Mouse (Mus musculus): ENCODE measurements around the gene Nme2.
"Not testable (repeated sequence)": the region's sequence is repeated elsewhere in the genome, so short reads cannot be mapped to it uniquely, and the experiment has no call there.

Gene Nme2

DNA sequence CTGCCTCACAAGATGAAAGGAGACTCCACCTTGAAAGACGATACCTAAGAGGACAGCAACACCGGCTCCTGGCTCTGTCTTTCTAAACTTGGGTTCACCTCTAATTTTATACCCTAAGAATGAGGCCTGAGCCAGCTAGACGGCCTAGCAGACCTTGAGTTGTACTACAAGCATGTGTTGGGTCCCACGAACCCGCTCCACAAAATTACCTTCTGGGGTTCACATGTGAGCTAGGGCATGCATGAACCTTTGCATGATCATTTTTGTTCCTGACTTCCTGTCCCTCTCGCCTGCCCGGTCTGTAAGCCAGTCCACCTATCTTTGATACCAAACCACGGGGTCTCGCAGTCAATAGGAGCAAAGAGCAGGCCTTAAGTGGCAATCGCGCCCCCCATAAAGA is 11.3 kb upstream of the Nme2 start:
- DNase-seq (ENCODE audit: low spot score): no peak

DNA sequence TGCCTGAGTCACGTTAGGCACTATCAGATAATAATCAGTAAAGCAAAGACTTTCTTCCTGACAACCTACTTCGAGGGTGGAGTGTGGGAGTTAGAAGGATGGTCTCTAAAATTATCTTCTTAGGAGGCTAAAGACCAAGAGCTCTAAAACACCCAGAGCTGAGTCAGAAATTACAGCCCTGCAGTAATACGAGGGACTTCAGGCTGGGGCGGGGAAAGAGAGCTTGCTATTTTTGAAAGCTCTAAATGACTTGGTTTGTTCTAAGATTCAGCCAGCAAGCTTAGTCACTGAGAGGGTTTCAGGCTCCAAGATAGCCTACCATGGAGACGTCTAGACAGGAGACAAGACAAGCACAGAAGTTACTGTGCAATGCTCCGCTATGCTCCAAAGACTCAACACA is 9.3 kb upstream of the Nme2 start:
- no peak for DNase-seq (ENCODE audit: low spot score)

DNA sequence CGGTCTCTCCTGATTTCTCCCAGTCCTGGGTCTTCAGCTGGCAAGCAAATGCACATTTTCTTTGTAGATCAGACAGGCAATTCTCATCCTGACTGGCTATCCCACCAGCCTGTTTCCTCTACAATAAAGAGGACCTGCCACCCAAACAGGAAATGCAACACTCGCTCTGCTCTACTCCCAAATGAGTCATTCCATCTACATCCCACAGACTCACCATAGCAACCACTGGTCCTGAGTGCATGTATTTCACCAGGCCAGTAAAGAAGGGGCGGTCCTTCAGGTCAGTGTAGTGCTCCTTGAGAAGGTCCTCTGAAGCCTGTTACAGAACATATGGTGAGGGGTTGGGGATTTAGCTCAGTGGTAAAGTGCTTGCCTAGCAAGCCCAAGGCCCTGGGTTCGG is 7.0 kb upstream of the Nme2 start:
- no peak for DNase-seq (ENCODE audit: low spot score)

DNA sequence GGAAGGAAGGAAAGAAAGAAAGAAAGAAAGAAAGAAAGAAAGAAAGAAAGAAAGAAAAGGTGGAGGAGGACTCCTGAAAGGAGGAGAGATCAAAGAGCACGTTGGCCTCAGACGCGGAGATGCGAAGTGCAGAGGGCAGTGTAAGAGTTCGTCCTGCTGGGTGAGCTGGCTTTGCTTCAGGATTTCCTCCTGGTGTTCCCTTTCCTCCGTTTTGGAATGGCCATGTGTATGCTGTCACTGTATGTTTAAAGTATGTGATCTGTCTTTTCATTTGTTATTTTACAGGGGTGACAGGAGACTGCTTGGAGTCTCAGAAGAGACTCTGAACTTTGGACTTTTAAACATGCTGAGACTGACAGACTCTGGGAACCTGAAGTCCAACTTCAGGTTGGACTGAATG is 5.4 kb upstream of the Nme2 start:
- no peak for DNase-seq (ENCODE audit: low spot score)

DNA sequence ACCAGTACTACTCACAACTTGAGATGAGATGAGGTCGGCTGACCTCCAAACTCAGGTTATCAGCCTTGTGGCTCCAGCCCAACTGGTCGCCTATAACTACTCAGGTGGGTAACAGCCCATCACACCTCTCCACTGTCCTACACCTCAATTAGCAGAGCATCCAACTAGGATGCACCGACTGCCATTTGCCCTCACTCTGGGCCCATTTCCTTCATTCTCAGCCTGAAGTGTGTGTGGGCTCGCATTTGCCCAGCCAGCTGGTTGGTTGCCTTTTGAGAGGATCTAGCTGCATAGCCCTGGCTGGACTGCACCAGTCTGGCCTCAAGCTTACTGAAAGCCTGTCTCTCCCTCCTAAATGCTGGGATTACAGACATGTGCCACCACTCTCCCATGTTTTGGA is 1.7 kb upstream of the Nme2 start:
- no peak for DNase-seq (ENCODE audit: low spot score)

DNA sequence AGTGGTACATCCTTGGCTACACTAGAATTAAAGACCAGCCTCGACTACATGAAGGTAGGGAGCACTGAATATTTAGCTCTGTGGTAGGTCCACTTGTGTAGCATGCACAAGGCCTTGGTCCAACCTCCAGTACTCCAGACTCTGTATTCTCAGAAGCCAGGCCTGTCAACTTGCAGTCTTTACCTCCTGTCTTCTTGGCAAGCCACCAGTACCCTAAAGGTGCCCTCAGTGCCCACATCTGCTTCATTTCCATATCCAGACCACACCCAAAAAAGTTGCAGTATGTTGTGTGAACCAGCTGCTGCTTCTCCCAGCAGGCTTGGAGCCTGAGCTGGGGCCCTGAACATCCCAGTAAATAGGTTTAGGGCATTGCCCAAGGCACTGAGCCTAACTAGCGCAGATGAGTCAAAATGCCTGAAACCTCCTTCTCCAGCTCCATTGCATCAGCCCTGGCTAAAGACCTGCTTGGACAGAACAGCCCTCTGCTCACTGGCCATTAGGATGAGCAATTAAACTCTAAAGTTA is 1.0 kb upstream of the Nme2 start:
- no peak for DNase-seq (ENCODE audit: low spot score)

DNA sequence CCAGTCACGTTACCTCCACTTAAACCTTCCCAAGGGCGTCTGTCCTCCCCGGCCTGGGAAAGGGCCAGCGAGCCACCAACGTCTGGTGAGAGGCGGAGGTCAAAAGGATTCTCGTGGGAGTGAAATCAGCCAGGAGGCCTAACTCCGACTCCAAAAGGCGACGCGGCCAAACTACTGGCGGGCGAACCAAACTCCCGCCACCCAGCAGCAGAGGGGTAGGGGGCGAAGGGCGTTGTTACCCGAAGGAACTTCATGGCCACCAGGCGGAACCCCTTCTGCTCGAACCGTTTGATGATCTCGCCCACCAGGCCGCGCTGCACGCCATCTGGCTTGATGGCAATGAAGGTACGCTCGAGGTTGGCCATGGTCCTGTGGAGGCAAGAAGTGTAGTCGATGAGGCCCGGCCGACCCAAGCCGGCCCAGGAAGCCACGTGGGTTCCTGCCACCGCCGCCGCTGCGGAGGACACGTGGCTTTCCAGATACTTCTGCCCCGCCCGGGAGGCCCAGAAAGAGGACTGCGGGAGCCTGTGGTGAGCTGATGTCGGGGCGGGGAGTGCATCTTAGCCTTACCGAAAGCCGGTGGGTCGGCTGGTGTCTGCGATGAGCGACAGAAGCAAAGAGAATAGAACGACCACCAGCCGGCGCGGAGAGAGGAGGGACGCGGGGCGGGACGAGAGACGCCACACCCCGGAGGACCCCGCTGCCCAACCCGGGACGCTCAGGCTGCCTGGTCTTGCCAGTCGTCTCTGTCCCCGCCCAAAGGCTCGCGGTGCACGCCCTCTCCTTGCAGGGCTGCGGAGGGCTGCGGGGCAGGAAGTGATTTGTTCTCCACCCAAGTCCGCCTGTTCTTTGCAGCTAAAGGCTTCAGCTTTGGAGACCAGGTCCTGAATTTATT is 556 bp downstream of the Nme2 start:
- DNase-seq (ENCODE audit: low spot score): peak; percentile 96

DNA sequence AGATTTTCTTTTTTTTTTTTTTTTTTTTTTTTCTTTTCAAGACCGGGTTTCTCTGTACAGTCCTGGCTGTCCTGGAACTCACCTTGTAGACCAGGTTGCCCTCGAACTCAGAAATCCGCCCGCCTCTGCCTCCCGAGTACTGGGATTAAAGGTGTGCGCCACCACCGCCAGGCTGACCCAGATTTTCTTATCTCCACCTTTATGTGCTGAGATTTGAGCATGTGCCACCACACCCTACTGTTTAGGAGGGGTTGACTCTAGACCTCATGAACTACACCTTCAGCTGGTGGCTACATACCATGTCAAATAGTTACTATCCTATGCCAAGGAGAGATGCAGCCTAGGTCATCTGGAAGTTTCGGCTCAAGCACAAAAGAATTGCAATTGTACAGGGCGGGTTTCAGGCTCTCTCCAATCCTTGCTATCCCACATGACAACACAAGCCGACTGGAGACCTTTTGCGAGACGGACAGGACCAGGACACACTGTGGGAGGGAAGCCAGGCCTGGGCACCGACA is 1.3 kb downstream of the Nme2 start:
- peak; percentile 55 for DNase-seq (ENCODE audit: low spot score)

DNA sequence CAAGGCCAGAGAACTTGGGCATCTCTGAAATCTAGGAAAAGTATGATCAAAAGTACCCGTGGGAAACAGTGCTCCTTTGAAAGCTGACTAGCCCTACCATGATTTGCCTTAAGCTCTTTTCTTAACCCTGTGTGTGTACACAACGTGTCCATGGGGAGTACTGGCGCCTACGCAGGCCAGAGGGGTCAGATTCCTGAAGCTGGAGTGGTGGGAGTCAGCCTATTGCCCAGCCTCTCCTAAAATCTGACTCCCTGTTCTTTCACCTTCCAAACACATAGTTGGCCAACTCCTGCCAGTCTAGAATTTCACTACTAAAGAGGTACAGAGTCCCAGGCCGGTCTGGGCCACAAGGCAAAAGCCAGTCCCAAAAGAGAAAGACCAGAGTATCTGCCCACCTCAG is 3.7 kb downstream of the Nme2 start:
- no peak for DNase-seq (ENCODE audit: low spot score)

DNA sequence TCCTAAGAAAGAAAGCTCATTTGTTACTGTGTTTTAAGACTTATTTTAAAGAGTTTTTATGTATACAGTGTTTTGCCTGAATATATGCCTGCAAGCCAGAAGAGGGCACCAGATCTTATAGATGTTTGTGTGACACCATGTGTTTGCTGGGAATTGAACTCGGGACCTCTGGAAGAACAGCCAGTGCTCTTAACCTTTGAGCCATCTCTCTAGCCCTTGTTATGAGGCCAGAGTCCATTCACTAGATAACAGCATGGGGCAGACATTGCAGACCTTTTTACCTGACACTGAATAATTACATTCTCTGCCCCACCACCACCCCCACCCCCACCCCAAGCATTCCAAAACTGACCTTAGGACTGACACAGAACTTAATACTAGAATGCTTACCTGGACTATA is 6.0 kb downstream of the Nme2 start:
- DNase-seq (ENCODE audit: low spot score): peak; percentile 72

DNA sequence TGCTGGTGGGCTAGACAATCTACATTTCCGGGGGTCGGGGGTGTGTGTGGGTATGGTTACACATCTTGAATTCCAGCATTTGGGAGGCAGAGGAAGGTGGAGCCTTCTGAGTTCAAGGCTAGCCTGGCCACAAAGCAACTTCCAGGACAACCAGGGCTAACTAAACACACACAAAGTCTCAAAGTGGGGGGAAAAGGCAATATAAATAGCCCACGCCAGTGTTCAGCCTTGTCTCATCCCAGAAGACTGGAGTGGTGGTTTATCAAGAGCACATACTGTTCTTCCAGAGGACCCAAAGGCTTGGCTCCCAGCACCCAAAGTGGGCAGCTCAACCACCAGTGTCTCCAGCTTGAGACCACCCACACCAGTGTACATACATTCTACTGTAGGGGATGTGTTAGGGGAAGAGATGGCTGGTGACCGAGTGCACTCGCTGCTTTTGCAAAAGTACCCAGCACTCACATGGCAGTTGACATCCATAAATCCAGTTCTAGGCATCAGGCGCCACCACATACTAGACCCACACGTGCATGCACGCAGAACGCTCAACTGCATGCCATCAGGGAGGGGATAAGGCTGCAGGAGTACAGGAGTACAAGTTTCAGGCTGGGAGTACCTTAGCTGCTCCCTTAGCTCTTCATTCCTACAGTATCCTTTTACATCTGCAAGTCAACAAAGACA is 7.0 kb downstream of the Nme2 start:
- DNase-seq (ENCODE audit: low spot score): no peak

DNA sequence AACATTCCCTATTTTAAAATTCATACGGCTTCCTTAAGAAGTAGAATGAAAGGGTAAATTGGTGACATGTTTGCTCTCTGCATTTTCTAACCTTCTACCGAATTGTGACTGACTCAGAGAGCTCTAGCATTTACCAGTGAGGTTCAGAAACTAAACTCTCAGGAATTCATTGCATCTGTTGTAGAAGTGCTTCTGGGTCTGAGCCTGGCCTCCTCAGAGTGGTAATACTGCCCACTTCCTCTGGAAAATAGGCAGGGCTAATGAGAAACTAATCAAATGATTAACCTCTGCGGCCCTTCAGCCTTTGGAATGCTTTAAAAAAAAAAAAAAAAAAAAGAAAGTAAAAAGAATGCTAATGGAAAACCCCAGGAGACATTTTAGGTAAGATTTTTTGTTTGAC is 11.1 kb downstream of the Nme2 start:
- no peak for DNase-seq (ENCODE audit: low spot score)

DNA sequence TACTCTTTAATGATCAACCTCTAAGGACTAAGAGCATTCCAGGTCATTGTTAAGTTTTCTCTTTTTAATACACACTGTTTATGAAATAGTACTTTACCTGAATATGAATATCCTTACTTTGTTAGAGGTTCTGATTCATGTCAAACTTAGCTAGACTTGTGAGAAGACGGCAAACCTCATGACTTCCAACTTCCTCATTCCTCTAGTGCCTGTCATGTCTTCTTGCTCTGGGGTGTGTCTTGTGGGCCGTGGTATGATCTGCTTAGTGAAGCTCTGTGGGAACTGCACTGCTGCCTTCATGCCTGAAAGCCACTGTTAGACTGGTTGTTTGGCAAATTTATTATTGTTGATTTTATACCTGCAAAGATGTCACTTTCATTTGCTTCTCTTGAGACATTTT is 15.2 kb downstream of the Nme2 start:
- no peak for DNase-seq (ENCODE audit: low spot score)

DNA sequence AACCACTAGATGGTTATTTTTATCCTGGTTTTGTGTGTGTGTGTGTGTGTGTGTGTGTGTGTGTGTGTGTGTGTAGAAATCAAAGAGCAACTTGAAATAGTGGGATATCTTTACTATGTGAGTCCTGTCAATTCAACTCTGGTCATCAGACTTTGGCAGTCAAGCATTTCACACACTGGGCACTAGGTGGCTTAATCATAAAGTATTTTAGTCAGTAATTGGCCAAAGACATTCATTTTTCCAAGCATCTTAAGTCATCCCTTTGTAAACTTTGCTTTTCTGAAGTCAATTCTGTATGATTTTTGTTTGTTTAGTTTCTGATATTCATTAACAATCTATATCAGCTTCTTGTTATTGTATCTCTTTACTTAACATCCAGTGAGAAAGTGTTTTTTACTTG is 27.0 kb downstream of the Nme2 start:
- DNase-seq (ENCODE audit: low spot score): no peak

DNA sequence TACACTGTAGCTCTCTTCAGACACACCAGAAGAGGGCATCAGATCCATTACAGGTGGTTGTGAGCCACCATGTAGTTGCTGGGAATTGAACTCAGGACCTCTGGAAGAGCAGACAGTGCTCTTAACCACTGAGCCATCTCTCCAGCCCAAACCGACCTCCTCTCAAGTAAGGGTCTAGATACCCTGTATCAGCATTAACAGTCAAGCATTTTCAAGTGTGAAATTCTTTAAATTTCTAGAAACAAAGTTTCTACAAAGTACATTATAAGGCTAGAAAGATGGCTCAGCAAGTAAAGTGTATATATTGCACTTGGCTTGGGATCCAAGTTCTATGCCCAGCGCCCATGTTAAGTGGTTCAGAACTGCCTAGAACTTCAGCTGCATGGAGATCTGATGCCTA is 41.0 kb downstream of the Nme2 start:
- not testable (repeated sequence) for DNase-seq (ENCODE audit: low spot score)

DNA sequence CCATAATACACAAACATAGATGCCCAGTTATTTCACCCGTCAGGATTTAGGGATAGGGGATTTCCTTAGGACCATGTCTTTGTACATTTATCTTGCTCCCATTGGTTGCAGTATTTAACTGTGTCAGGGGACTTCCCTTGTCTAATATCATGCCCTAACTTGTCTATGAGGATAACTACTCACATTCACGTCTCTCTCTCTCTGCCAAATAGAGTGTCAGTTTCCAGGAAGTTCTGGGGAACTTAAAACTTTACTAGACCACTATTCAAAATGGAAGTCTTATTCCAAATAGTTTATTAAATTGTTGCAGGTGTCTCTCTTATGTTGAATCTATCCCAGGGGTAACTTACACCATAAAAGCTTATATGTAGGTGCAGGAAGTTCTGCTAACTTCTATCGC is 44.5 kb downstream of the Nme2 start:
- no peak for DNase-seq (ENCODE audit: low spot score)

DNA sequence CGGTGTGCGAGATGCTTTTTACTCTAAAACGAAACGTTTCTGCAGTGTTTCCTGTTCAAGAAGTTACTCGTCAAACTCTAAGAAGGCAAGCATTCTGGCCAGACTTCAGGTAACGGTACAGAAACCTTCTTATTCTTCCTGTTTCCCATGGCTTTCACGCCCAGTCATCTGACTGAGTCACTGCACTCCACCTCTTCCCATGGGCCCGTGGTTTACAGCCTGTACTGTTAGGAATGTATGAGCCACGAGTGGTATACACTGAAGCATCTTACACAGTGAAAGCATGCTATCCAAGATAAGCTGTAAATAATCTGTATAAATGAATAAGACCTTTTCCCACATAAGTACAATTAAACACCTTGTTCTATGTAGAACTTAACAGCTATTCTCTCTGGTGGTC is 47.2 kb downstream of the Nme2 start:
- no peak for DNase-seq (ENCODE audit: low spot score)

DNA sequence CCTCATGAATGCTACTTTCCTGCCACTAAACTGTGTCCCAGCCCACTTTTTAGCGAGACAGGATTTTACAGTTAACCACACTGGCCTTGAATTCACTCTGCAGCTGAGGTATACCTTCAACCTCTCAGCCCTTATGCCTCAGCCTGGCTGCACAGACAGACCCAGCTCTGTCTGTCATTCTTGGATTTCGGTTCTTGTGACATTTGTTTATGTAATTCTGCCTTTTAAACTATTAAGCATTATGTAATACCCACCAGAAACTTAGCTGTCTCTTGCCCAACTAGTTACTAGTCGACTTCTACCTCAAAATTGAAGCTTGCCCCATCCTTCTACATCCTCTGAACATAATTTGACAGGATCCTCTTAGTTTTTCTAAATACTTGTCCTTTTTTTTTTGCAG is 48.2 kb downstream of the Nme2 start:
- no peak for DNase-seq (ENCODE audit: low spot score)

DNA sequence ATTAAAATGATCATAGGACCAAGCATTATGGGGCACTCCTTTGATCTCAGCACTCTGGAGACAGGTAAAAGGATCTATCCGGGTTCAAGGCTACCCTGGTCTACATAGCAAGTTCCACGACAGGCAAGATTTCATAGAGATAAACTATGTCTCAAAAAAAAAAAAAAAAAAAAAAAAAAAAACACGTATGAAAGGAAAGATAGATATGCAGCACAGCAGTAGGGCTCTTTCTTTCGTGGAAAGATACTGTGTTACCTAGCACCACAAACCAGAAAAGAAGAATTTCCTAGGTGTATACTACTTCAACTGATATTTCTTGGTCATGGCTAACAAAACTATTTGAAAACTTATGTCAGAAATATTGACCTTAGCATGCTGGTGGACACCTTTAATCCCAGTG is 49.2 kb downstream of the Nme2 start:
- DNase-seq (ENCODE audit: low spot score): no peak

All from yolk sac, embryonic 10.5 days (tissue).